Mouse (Mus musculus) liver, adult 2 months (tissue): ENCODE measurements around the gene E130309D02Rik.

ENCODE experiments used
- CTCF ChIP-seq: fragments of 200-500 bp; IDR thresholded peaks from 2 replicates; pipeline ENCODE4 v1.5.1; 2011; ENCODE audit warnings: low read depth, low read length, control low read depth
- POLR2A ChIP-seq: fragments of 200-500 bp; IDR thresholded peaks from 2 replicates; pipeline ENCODE4 v1.6.1; 2011; ENCODE audit warnings: low read length, control low read depth; ENCODE audit not compliant: insufficient read depth; ENCODE audit errors: extremely low read depth

DNA sequence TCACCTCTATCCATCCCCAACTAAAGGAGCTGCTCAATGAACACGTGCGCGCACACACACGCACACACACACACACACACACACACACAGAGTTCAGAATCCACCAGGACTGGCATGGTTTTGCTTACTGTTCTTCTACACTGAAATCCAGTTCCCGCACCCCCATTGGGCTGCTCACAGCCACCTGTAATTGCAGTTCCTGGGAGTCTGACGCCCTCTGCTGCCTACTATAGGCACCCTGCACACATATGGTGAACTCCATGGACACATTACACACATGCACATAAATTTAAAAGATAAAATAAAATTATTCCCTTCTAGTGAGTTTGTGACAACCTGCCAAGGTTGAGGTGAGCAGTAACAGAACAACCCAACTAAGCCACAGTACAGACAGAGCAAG, 30.4 kb downstream of the E130309D02Rik start:
- peak; percentile 43 for TF ChIP-seq CTCF
- no peak for TF ChIP-seq POLR2A
